Mouse (Mus musculus): ENCODE results near the gene Eif2d. TPM values are rescaled to one million over a fixed set of nuclear protein-coding genes. Genes with fewer than 3 reads are reported as not detected.

Gene Eif2d
- polyA plus RNA-seq, 1 experiment from 2014 or later, result 50.3 TPM

DNA sequence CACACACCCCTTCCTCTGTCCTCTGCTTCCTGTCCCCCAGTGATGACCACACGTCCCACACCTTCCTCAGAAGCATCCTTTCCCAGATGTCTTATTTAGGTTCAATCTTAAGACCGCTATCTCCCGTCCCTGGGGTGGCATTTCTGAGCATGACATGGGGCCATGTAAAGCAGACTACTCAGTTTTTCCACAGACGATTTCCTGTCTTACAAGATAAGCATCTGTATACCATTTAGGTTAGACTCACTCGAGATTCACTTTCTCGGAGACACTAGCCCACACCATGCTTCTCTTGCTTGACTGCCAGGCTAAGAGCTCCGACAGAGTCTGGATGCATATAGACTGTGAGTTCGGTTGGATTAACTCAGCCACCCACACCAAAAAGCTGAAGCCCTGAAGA lies 51.5 kb downstream of the Eif2d start:
- Histone ChIP-seq H3K27me3 (ENCODE audit: control insufficient read depth, insufficient read depth, low read length) (no peaks in the 10 kb centered on the region), H3K4me3 (replicated peaks; ENCODE audit: low read length) (no peak overlapping the region), H3K36me3 (replicated peaks; ENCODE audit: control insufficient read depth, insufficient read depth) (no peaks in the 10 kb centered on the region), H3K9ac (no peak overlapping the region), H3K4me1 (replicated peaks; ENCODE audit: control insufficient read depth, insufficient read depth, low read length) (no peaks in the 10 kb centered on the region), H3K27ac (no peak overlapping the region), H3K9me3 (ENCODE audit: control insufficient read depth, low read length) (no peaks in the 10 kb centered on the region), H3K4me2 (replicated peaks) (no peak overlapping the region)
- WGBS, result 83% methylated on average over 8 of the region's 8 CpGs
- no peak for DNase-seq (ENCODE audit: low spot score)
- no peak for ATAC-seq (ENCODE audit: low FRiP score)

DNA sequence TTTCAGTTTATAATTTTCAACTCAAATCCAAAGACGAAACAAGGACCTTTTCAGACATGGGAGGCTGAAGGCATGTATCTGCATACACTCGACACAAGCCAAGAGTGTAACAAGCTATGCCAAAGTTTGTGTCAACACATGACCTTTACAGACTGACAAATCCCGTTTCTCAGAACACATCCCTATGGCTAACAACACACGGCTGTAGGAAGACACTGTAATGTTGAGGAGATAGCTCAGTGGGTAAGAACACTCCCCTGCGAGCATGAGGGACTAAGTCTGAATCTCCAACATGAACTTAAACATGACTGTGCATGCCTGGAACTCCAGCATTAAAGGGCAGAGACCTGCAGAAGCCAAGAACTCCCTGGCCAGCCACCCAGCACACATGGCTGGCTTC lies 53.4 kb downstream of the Eif2d start:
- DNase-seq (ENCODE audit: low spot score) (no peak), ATAC-seq (ENCODE audit: low FRiP score) (no peak)
- Histone ChIP-seq H3K4me1 (replicated peaks; ENCODE audit: control insufficient read depth, insufficient read depth, low read length) (no peaks in the 10 kb centered on the region), H3K9me3 (ENCODE audit: control insufficient read depth, low read length) (no peaks in the 10 kb centered on the region), H3K4me2 (replicated peaks) (no peak overlapping the region), H3K4me3 (replicated peaks; ENCODE audit: low read length) (no peak overlapping the region), H3K27ac (no peak overlapping the region), H3K27me3 (ENCODE audit: control insufficient read depth, insufficient read depth, low read length) (no peaks in the 10 kb centered on the region), H3K36me3 (replicated peaks; ENCODE audit: control insufficient read depth, insufficient read depth) (no peaks in the 10 kb centered on the region), H3K9ac (no peak overlapping the region)
- 89% methylated on average over 5 of the region's 5 CpGs for WGBS

DNA sequence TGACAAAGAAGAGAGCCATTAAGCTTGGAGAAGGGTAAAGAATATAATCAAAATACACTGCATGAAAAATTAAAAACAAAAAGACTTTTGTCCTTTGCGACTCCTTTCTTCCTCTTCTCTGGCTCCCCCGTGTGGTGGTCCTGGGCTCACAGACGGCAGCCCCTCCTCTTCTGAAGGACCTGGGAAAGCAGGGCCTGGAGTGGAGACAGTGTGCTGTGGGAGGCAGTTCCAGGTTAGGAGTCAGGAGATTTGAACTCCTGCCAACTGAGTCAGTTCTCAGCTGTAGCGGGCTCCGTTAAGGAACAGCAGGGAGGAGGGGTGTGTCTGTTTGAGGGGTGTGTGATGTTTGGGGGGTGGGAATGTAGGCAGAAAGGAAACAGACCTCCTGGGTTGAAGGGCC lies 54.5 kb downstream of the Eif2d start:
- Histone ChIP-seq H3K9ac (no peak overlapping the region), H3K9me3 (ENCODE audit: control insufficient read depth, low read length) (no peaks in the 10 kb centered on the region), H3K27ac (no peak overlapping the region), H3K4me2 (replicated peaks) (no peak overlapping the region), H3K4me1 (replicated peaks; ENCODE audit: control insufficient read depth, insufficient read depth, low read length) (no peaks in the 10 kb centered on the region), H3K36me3 (replicated peaks; ENCODE audit: control insufficient read depth, insufficient read depth) (no peaks in the 10 kb centered on the region), H3K4me3 (replicated peaks; ENCODE audit: low read length) (no peak overlapping the region), H3K27me3 (ENCODE audit: control insufficient read depth, insufficient read depth, low read length) (no peaks in the 10 kb centered on the region)
- DNase-seq (ENCODE audit: low spot score) (peak; percentile 74), ATAC-seq (ENCODE audit: low FRiP score) (peak; percentile 59; the same call in 1 of the 2 replicates)
- WGBS, result 4% methylated on average over 5 of the region's 5 CpGs

DNA sequence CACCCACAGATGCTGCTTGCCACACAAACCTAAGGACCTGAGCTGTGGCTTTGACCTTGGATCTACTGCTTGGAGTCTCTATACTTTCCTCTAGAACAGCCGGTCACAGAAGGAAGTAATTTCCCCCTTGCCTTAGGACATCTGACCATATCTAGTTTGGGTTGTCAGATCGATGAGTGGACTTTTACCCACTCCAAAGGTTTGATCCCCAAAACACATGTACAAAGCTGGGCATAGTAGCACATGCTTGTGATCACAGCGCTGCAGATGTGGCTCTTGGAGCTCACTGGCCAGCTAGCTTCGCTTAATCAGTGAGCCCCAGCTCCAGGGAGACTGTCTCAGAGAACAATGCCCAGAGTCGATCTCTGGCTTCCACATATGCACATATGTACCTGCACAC lies 55.1 kb downstream of the Eif2d start:
- 91% methylated on average over 5 of the region's 5 CpGs for WGBS
- Histone ChIP-seq H3K4me2 (replicated peaks) (no peak overlapping the region), H3K27ac (no peak overlapping the region)

DNA sequence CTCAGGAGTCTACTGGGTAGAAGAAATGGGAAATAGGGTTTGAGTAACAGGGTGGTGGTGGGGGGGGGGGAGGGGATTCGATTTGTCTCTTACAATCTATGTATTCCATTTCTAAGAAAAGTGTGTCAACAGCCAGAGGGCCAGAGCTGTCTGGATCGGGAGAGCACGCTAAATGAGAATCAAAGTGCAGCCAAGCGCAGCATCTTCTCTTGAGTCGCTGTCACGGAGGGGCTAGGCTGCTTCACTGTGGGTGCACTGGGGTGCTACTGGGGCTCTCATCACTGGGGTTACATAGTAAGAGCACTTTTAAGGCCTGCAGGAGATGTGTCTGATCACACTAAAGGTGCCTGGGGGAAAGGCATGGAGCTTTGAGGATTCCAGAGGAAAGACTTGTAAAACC lies 55.8 kb downstream of the Eif2d start:
- no peaks in the 10 kb centered on the region for H3K36me3 ChIP-seq (replicated peaks; ENCODE audit: control insufficient read depth, insufficient read depth)
- ATAC-seq (ENCODE audit: low FRiP score), result no peak
- no peaks in the 10 kb centered on the region for H3K9me3 ChIP-seq (ENCODE audit: control insufficient read depth, low read length)
- H3K27ac ChIP-seq, result peak overlapping the region; percentile 57; the same call in 1 of the 2 replicates
- H3K9ac ChIP-seq, result no peak overlapping the region
- DNase-seq (ENCODE audit: low spot score), result no peak
- H3K4me3 ChIP-seq (replicated peaks; ENCODE audit: low read length), result no peak overlapping the region
- H3K4me1 ChIP-seq (replicated peaks; ENCODE audit: control insufficient read depth, insufficient read depth, low read length), result no peaks in the 10 kb centered on the region
- H3K27me3 ChIP-seq (ENCODE audit: control insufficient read depth, insufficient read depth, low read length), result no peaks in the 10 kb centered on the region
- H3K4me2 ChIP-seq (replicated peaks), result no peak overlapping the region
- WGBS, result 52% methylated on average over 6 of the region's 6 CpGs

More for the DNA sequence above, 55.1 kb downstream of the Eif2d start:
- Histone ChIP-seq H3K9ac (no peak overlapping the region), H3K36me3 (replicated peaks; ENCODE audit: control insufficient read depth, insufficient read depth) (no peaks in the 10 kb centered on the region), H3K4me3 (replicated peaks; ENCODE audit: low read length) (no peak overlapping the region), H3K27me3 (ENCODE audit: control insufficient read depth, insufficient read depth, low read length) (no peaks in the 10 kb centered on the region), H3K9me3 (ENCODE audit: control insufficient read depth, low read length) (no peaks in the 10 kb centered on the region), H3K4me1 (replicated peaks; ENCODE audit: control insufficient read depth, insufficient read depth, low read length) (no peaks in the 10 kb centered on the region)
- no peak for DNase-seq (ENCODE audit: low spot score)
- no peak for ATAC-seq (ENCODE audit: low FRiP score)

DNA sequence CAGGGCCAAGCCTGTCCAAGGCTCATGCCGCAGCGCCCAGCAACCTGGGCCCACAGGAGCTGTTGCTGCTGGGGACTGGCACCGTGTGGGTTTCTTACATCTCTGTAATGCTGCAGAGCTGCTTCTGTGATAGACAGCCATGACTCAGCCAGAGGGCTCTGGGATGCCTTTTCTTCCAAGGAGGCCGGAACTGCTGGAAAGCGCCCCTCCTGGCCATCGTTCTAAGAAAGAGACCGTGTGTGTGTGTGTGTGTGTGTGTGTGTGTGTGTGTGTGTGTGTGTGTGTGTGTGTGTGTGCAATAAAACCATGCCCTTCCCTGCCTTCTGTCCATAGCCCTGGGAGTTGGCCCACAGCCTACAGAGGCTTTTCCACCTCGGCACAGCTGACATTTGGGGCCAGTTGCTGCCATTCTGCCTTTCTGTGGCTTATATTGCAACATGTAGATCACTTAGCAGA lies 57.0 kb downstream of the Eif2d start:
- Histone ChIP-seq H3K27ac (no peak overlapping the region), H3K4me3 (replicated peaks; ENCODE audit: low read length) (no peak overlapping the region), H3K9me3 (ENCODE audit: control insufficient read depth, low read length) (no peaks in the 10 kb centered on the region), H3K9ac (no peak overlapping the region), H3K36me3 (replicated peaks; ENCODE audit: control insufficient read depth, insufficient read depth) (no peaks in the 10 kb centered on the region), H3K27me3 (ENCODE audit: control insufficient read depth, insufficient read depth, low read length) (no peaks in the 10 kb centered on the region), H3K4me1 (replicated peaks; ENCODE audit: control insufficient read depth, insufficient read depth, low read length) (no peaks in the 10 kb centered on the region), H3K4me2 (replicated peaks) (no peak overlapping the region)
- 62% methylated on average over 8 of the region's 8 CpGs for WGBS
- ATAC-seq (ENCODE audit: low FRiP score), result no peak
- no peak for DNase-seq (ENCODE audit: low spot score)

DNA sequence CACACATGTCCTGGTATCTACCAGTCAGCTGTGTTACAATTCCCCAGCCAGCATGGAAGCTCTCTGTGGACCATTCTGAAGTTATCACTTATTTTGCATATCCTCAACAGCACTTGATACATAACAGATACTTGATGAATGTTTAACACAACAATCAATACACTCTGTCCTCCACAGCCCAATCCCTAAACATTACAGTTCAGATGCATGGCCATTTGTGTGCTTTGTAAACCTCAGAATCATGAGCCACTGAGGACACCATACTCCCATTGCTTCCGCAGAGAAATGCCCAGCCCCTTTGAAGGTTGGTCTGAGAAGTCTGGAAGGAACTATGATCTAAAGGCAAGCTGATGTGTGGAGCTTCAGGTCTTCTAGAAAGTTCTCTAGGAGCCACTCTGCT lies 58.7 kb downstream of the Eif2d start:
- DNase-seq (ENCODE audit: low spot score), result no peak
- 89% methylated on average over 1 of the region's 1 CpGs for WGBS
- Histone ChIP-seq H3K4me3 (replicated peaks; ENCODE audit: low read length) (no peak overlapping the region), H3K4me2 (replicated peaks) (no peak overlapping the region), H3K9me3 (ENCODE audit: control insufficient read depth, low read length) (no peaks in the 10 kb centered on the region), H3K27me3 (ENCODE audit: control insufficient read depth, insufficient read depth, low read length) (no peaks in the 10 kb centered on the region), H3K4me1 (replicated peaks; ENCODE audit: control insufficient read depth, insufficient read depth, low read length) (no peaks in the 10 kb centered on the region), H3K27ac (no peak overlapping the region), H3K36me3 (replicated peaks; ENCODE audit: control insufficient read depth, insufficient read depth) (no peaks in the 10 kb centered on the region), H3K9ac (no peak overlapping the region)
- no peak for ATAC-seq (ENCODE audit: low FRiP score)

DNA sequence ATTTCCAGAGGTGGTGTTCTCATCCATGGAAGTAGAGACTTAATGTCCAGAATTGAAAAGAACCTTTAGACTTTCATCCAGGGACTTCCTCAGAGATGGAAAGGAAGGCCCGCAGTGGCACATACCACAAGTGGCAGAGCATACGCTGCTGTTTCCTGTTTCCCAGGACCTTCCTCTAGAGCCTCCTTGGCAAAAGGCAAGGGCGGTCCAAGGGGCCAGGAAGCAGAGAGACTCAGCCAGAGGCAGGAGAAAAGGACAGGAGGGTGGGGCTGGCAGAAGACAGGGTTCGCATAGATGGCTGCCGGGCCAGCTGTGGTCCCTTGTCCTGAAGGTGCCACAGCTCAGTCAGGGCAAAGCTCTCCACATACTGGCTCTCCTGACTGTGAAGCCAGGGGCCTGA lies 60.0 kb downstream of the Eif2d start:
- Histone ChIP-seq H3K27me3 (ENCODE audit: control insufficient read depth, insufficient read depth, low read length) (no peaks in the 10 kb centered on the region), H3K9ac (no peak overlapping the region), H3K4me2 (replicated peaks) (no peak overlapping the region), H3K4me3 (replicated peaks; ENCODE audit: low read length) (no peak overlapping the region), H3K36me3 (replicated peaks; ENCODE audit: control insufficient read depth, insufficient read depth) (no peaks in the 10 kb centered on the region), H3K4me1 (replicated peaks; ENCODE audit: control insufficient read depth, insufficient read depth, low read length) (no peaks in the 10 kb centered on the region), H3K9me3 (ENCODE audit: control insufficient read depth, low read length) (no peaks in the 10 kb centered on the region), H3K27ac (no peak overlapping the region)
- WGBS, result 87% methylated on average over 5 of the region's 5 CpGs
- ATAC-seq (ENCODE audit: low FRiP score), result no peak
- DNase-seq (ENCODE audit: low spot score), result no peak

DNA sequence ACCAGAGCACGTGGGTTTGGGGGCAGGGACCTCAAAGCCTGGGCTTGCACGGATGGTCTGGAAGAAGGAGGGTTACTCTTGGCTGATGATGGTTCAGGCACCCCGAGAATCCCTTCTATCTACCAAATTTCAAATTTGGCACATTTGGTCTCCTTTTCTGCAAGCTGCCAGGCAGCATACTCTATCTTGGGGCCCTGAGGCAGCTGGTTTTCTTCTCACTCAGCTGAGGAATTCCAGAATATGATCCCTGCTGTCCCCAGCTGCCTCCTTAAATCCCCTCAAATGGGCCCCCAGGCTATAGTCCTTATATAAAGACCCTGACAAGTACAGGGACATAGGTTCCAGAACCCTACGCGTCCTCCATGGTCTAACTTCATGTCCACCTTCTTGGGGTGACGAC lies 60.4 kb downstream of the Eif2d start:
- DNase-seq (ENCODE audit: low spot score) (no peak), ATAC-seq (ENCODE audit: low FRiP score) (no peak)
- H3K4me2 ChIP-seq (replicated peaks), result no peak overlapping the region
- 85% methylated on average over 6 of the region's 6 CpGs for WGBS
- H3K9ac ChIP-seq, result no peak overlapping the region
- no peak overlapping the region for H3K27ac ChIP-seq
- H3K4me3 ChIP-seq (replicated peaks; ENCODE audit: low read length), result no peak overlapping the region
- no peaks in the 10 kb centered on the region for H3K4me1 ChIP-seq (replicated peaks; ENCODE audit: control insufficient read depth, insufficient read depth, low read length)
- H3K27me3 ChIP-seq (ENCODE audit: control insufficient read depth, insufficient read depth, low read length), result no peaks in the 10 kb centered on the region
- no peaks in the 10 kb centered on the region for H3K9me3 ChIP-seq (ENCODE audit: control insufficient read depth, low read length)
- H3K36me3 ChIP-seq (replicated peaks; ENCODE audit: control insufficient read depth, insufficient read depth), result no peaks in the 10 kb centered on the region

DNA sequence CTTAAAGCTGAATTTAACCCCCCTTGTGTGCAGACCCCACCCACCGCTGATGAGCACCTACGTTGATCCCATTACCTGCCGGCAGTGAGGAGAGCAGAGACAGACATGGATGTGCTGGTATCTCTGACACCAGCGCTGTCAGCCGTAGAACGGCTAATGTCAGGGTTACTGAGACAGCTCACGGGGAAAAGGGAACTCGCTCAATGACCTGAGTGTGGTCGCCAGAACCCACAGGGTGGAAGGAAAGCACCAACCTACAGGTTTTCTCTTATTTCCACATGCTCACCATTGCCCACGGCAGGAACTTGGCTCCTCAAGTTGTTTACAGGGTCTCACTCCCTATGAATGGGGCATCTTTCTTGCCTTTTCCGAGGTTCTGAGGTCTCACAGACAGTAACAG lies 66.0 kb downstream of the Eif2d start:
- WGBS, result 91% methylated on average over 11 of the region's 11 CpGs
- no peaks in the 10 kb centered on the region for H3K36me3 ChIP-seq (replicated peaks; ENCODE audit: control insufficient read depth, insufficient read depth)
- no peak overlapping the region for H3K9ac ChIP-seq
- H3K4me1 ChIP-seq (replicated peaks; ENCODE audit: control insufficient read depth, insufficient read depth, low read length), result no peaks in the 10 kb centered on the region
- no peaks in the 10 kb centered on the region for H3K9me3 ChIP-seq (ENCODE audit: control insufficient read depth, low read length)
- H3K4me3 ChIP-seq (replicated peaks; ENCODE audit: low read length), result no peak overlapping the region
- ATAC-seq (ENCODE audit: low FRiP score), result no peak
- DNase-seq (ENCODE audit: low spot score), result no peak
- no peaks in the 10 kb centered on the region for H3K27me3 ChIP-seq (ENCODE audit: control insufficient read depth, insufficient read depth, low read length)
- no peak overlapping the region for H3K4me2 ChIP-seq (replicated peaks)
- H3K27ac ChIP-seq, result no peak overlapping the region

Measured in hindbrain, embryonic 14.5 days (tissue).